Comparison of ENCODE assay signal across 25 mouse cellular contexts in genomic region chr1:137750894-137751293, GRCm38 (mm10).
DNase-seq lines count a peak whose midpoint lies in the region; ATAC-seq lines count a peak whose summit lies in the region.
"Had no signal": no experiment of that assay in that cellular context is flagged by ENCODE, and none has a peak within 500 bp of the region (broad histone marks: within the 10 kb centered on the region; RNA-seq: fewer than 3 reads in every experiment).

No protein-coding gene starts in this region.

- no peak overlapping the region for H3K4me2 ChIP-seq in forebrain, embryonic 16.5 days (ENCODE audit: low read length)
- no peak overlapping the region for H3K4me2 ChIP-seq in forebrain, embryonic 11.5 days (ENCODE audit: low read depth, low read length, severe bottlenecking)
- H3K4me2 ChIP-seq in kidney, embryonic 15.5 days, result no peak overlapping the region
- H3K4me2 ChIP-seq: heart, embryonic 12.5 days; heart, embryonic 15.5 days; hindbrain, embryonic 14.5 days had no signal

- no peak for DNase-seq in forebrain, embryonic 11.5 days (ENCODE audit: low spot score)
- DNase-seq in retina, postnatal 1 day, result peak; percentile 20
- no peak for DNase-seq in retina, embryonic 14.5 days (ENCODE audit: low spot score)
- DNase-seq in lung, postnatal 25 days (ENCODE audit: low spot score), result no peak
- DNase-seq: B cell, adult 2 months; cerebellum, adult 11-12 months; cerebellum, adult 8-10 months; cerebellum, postnatal 36 days; forebrain, postnatal 0 days; gastrocnemius, adult 2 months; gastrocnemius, postnatal 14 days; heart, postnatal 14 days; heart, postnatal 4 days had no signal

- no peak overlapping the region for H3K27ac ChIP-seq in forebrain, embryonic 16.5 days (ENCODE audit: low read length)
- no peak overlapping the region for H3K27ac ChIP-seq in forebrain, embryonic 11.5 days (ENCODE audit: low read depth, low read length)
- peak overlapping the region; percentile 75 for H3K27ac ChIP-seq in macrophage
- H3K27ac ChIP-seq in kidney, embryonic 15.5 days, result no peak overlapping the region
- H3K27ac ChIP-seq: forebrain, embryonic 10.5 days; gastrocnemius, adult 2 months; heart, embryonic 15.5 days; hindbrain, embryonic 14.5 days; hindbrain, postnatal 0 days had no signal

- no peaks in the 10 kb centered on the region for H3K9me3 ChIP-seq in forebrain, embryonic 16.5 days (ENCODE audit: control insufficient read depth, low read length)
- H3K9me3 ChIP-seq in forebrain, embryonic 11.5 days (ENCODE audit: control insufficient read depth, low read length), result no peaks in the 10 kb centered on the region
- H3K9me3 ChIP-seq in kidney, embryonic 15.5 days (replicated peaks), result no peaks in the 10 kb centered on the region
- H3K9me3 ChIP-seq: forebrain, embryonic 10.5 days; heart, embryonic 15.5 days had no signal

- no peaks in the 10 kb centered on the region for H3K79me2 ChIP-seq in macrophage (ENCODE audit: inconsistent target)

- no peak overlapping the region for H3K4me3 ChIP-seq in forebrain, embryonic 16.5 days (replicated peaks; ENCODE audit: low read length)
- H3K4me3 ChIP-seq in forebrain, embryonic 11.5 days (ENCODE audit: low read depth, low read length), result no peak overlapping the region
- no peak overlapping the region for H3K4me3 ChIP-seq in macrophage (ENCODE audit: inconsistent target)
- no peak overlapping the region for H3K4me3 ChIP-seq in kidney, embryonic 15.5 days (replicated peaks)
- H3K4me3 ChIP-seq: forebrain, embryonic 10.5 days; gastrocnemius, adult 2 months; heart, embryonic 12.5 days; heart, embryonic 15.5 days had no signal

- no peaks in the 10 kb centered on the region for H3K36me3 ChIP-seq in forebrain, embryonic 16.5 days (ENCODE audit: control insufficient read depth, insufficient read depth)
- no peaks in the 10 kb centered on the region for H3K36me3 ChIP-seq in forebrain, embryonic 11.5 days (ENCODE audit: control insufficient read depth, insufficient read depth, low read length)
- no peaks in the 10 kb centered on the region for H3K36me3 ChIP-seq in macrophage (ENCODE audit: inconsistent target)
- no peaks in the 10 kb centered on the region for H3K36me3 ChIP-seq in kidney, embryonic 15.5 days
- H3K36me3 ChIP-seq: forebrain, embryonic 10.5 days; G1E; heart, embryonic 12.5 days; heart, embryonic 15.5 days had no signal

- no peak overlapping the region for H3K9ac ChIP-seq in forebrain, embryonic 16.5 days (replicated peaks; ENCODE audit: low read depth, low read length)
- H3K9ac ChIP-seq in forebrain, embryonic 11.5 days (ENCODE audit: low read length), result no peak overlapping the region
- no peak overlapping the region for H3K9ac ChIP-seq in kidney, embryonic 15.5 days
- H3K9ac ChIP-seq: forebrain, postnatal 0 days; heart, embryonic 12.5 days; heart, embryonic 15.5 days; hindbrain, embryonic 14.5 days had no signal

- no peaks in the 10 kb centered on the region for H3K27me3 ChIP-seq in forebrain, embryonic 16.5 days (replicated peaks; ENCODE audit: control insufficient read depth, insufficient read depth, low read length)
- no peaks in the 10 kb centered on the region for H3K27me3 ChIP-seq in forebrain, embryonic 11.5 days (ENCODE audit: control insufficient read depth, insufficient read depth, low read length)
- H3K27me3 ChIP-seq in kidney, embryonic 15.5 days, result no peaks in the 10 kb centered on the region
- H3K27me3 ChIP-seq: CH12.LX; heart, embryonic 12.5 days; heart, embryonic 15.5 days; Patski had no signal

- 0 out of 2 replicates have a peak, but pooled peaks have one; percentile 36 for ATAC-seq in forebrain, embryonic 16.5 days
- no peak for ATAC-seq in forebrain, embryonic 11.5 days (replicated peaks; ENCODE audit: low FRiP score)
- no peak for ATAC-seq in kidney, embryonic 15.5 days (replicated peaks; ENCODE audit: low FRiP score)
- ATAC-seq: forebrain, postnatal 0 days; inflammation-experienced regulatory T-cells, adult 6 months had no signal

- WGBS in forebrain, embryonic 16.5 days, result 36% methylated on average over 5 of the region's 5 CpGs
- 82% methylated on average over 5 of the region's 5 CpGs for WGBS in forebrain, embryonic 11.5 days
- WGBS in macrophage (ENCODE audit: missing documents), result 93% methylated on average over 5 of the region's 5 CpGs
- 93% methylated on average over 5 of the region's 5 CpGs for WGBS in kidney, embryonic 15.5 days

- 0 out of 2 replicates have a peak, but pooled peaks cover 2% of the 10 kb centered on the region for H3K4me1 ChIP-seq in forebrain, embryonic 16.5 days (replicated peaks; ENCODE audit: control insufficient read depth, insufficient read depth, low read length)
- no peaks in the 10 kb centered on the region for H3K4me1 ChIP-seq in forebrain, embryonic 11.5 days (replicated peaks; ENCODE audit: control insufficient read depth, insufficient read depth, low read length)
- no peaks in the 10 kb centered on the region for H3K4me1 ChIP-seq in kidney, embryonic 15.5 days
